ENCODE assay signal across 8 mouse cellular contexts in the genomic region with DNA sequence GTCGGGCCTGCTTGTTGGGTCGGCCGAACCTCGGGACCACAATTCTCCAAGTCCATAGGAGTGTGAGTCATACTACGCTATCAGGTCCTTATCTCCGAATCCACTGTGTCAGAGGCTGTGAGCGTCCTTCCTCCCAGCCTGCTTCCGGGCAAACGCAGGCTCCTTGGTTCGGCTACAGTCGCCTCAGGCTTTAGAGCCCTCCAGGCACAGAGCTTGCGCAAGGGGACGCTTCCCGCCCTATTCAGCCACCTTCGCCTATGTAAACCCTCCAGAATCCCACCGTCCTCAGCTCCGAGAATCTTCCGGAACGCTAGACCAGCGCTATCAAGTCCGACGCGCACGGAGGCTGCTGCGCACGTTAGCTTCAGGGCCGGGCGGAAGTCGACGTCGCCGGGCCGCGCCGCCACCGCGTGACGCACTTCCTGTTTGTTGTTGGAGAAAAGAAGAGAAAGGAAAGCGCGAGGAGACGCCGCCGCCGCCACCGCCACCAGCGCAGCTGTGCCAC. TPM values are rescaled to one million over a fixed set of nuclear protein-coding genes. Genes with fewer than 3 reads are reported as not detected.
A peak's percentile ranks its signal among the peaks of the same experiment; 100 is the strongest.
DNase-seq lines count a peak whose midpoint lies in the region; ATAC-seq and TF ChIP-seq lines count a peak whose summit lies in the region.

A gene (plus strand): TSS at position 132 of the 505 bp plus-strand sequence.
A gene (minus strand): TSS at position 380 of the 505 bp plus-strand sequence.

- peak; percentile 96 for ATAC-seq in erythroblast, adult 5-6 weeks (replicated peaks; ENCODE audit: low FRiP score, poor library complexity, severe bottlenecking)
- ATAC-seq in heart, embryonic 11.5 days (replicated peaks; ENCODE audit: insufficient number of reproducible peaks, low FRiP score, low TSS enrichment): peak; percentile 90
- ATAC-seq in kidney, embryonic 16.5 days (ENCODE audit: low FRiP score, low TSS enrichment): peak; percentile 96

- H3K9ac ChIP-seq in heart, embryonic 11.5 days (ENCODE audit: low read depth, low read length): peak within 1 kb of the TSS; percentile 91
- peak within 1 kb of the TSS; percentile 96 for H3K9ac ChIP-seq in kidney, embryonic 16.5 days (replicated peaks; ENCODE audit: low read length)
- H3K9ac ChIP-seq in liver, adult 2 months (ENCODE audit: low read depth, low read length): peak within 1 kb of the TSS; percentile 86

- DNase-seq in B cell, adult 2 months: peak; percentile 99
- peak; percentile 98 for DNase-seq in brain, adult 2 months (ENCODE audit: low read depth, low spot score)
- peak; percentile 79 for DNase-seq in liver, adult 2 months (ENCODE audit: extremely low read depth, low read depth, low spot score)
- DNase-seq in splenic B cell, adult 2 months (ENCODE audit: low read depth, low spot score): peak; percentile 95

- peak within 1 kb of the TSS; percentile 97 for H3K27ac ChIP-seq in heart, embryonic 11.5 days (ENCODE audit: low read depth, low read length)
- H3K27ac ChIP-seq in kidney, embryonic 16.5 days (ENCODE audit: low read length): peak within 1 kb of the TSS; percentile 97
- peak within 1 kb of the TSS; percentile 87 for H3K27ac ChIP-seq in liver, adult 2 months (replicated peaks; ENCODE audit: insufficient read depth, low read depth, low read length)

- TF ChIP-seq POLR2A in liver, adult 2 months (IDR thresholded peaks at IDR 0.05; ENCODE audit: extremely low read depth, insufficient read depth, low read length): peak; percentile 64; the same call in 1 of the 2 replicates
- TF ChIP-seq POLR2A in myocyte (IDR thresholded peaks at IDR 0.05; ENCODE audit: insufficient read length, low read depth): peak; percentile 83

- H3K9me3 ChIP-seq in heart, embryonic 11.5 days (replicated peaks; ENCODE audit: control insufficient read depth, low read length): no peaks in the 10 kb centered on the region
- no peaks in the 10 kb centered on the region for H3K9me3 ChIP-seq in kidney, embryonic 16.5 days (ENCODE audit: low read length)

- peak within 1 kb of the TSS; percentile 89 for H3K4me3 ChIP-seq in heart, embryonic 11.5 days (ENCODE audit: low read depth, low read length)
- H3K4me3 ChIP-seq in kidney, embryonic 16.5 days (ENCODE audit: low read length): peak within 1 kb of the TSS; percentile 98
- H3K4me3 ChIP-seq in liver, adult 2 months (ENCODE audit: insufficient read depth, low read depth, low read length): peak within 1 kb of the TSS; percentile 70
- peak within 1 kb of the TSS; percentile 98 for H3K4me3 ChIP-seq in myocyte

- H3K79me2 ChIP-seq in liver, adult 2 months (ENCODE audit: control insufficient read depth, insufficient read depth, low read length): peaks cover 22% of the 10 kb centered on the region
- H3K79me2 ChIP-seq in myocyte (ENCODE audit: control insufficient read depth, insufficient read depth): peaks cover 47% of the 10 kb centered on the region

- peak within 1 kb of the TSS; percentile 87 for H3K4me2 ChIP-seq in heart, embryonic 11.5 days
- peak within 1 kb of the TSS; percentile 79 for H3K4me2 ChIP-seq in kidney, embryonic 16.5 days (replicated peaks; ENCODE audit: low read depth, low read length)
- H3K4me2 ChIP-seq in myocyte (ENCODE audit: low read depth): peak within 1 kb of the TSS; percentile 83

- H3K36me3 ChIP-seq in heart, embryonic 11.5 days (ENCODE audit: control insufficient read depth, insufficient read depth, low read length): no peaks in the 10 kb centered on the region
- no peaks in the 10 kb centered on the region for H3K36me3 ChIP-seq in kidney, embryonic 16.5 days (ENCODE audit: insufficient read depth, low read length)
- no peaks in the 10 kb centered on the region for H3K36me3 ChIP-seq in liver, adult 2 months (ENCODE audit: control insufficient read depth, insufficient read depth, low read length)
- H3K36me3 ChIP-seq in myocyte (ENCODE audit: control insufficient read depth, insufficient read depth): no peaks in the 10 kb centered on the region
- no peaks in the 10 kb centered on the region for H3K36me3 ChIP-seq in splenic B cell, adult 2 months (ENCODE audit: control insufficient read depth, insufficient read depth, low read length, poor library complexity, severe bottlenecking)

- peak within 1 kb of the TSS; percentile 93 for H3ac ChIP-seq in myocyte (ENCODE audit: control insufficient read depth, insufficient read length)

- no peak for TF ChIP-seq CTCF in liver, adult 2 months (IDR thresholded peaks at IDR 0.05; ENCODE audit: low read depth, low read length)

- under 1% methylated on average over 46 of the region's 46 CpGs for WGBS in heart, embryonic 11.5 days (ENCODE audit: insufficient replicate concordance)
- whole genome bisulfite sequencing in kidney, embryonic 16.5 days: under 1% methylated on average over 46 of the region's 46 CpGs
- under 1% methylated on average over 46 of the region's 46 CpGs for WGBS in liver, adult 2 months

- H3K4me1 ChIP-seq in heart, embryonic 11.5 days (ENCODE audit: control insufficient read depth, insufficient read depth, low read length): peaks cover 21% of the 10 kb centered on the region
- H3K4me1 ChIP-seq in kidney, embryonic 16.5 days (ENCODE audit: insufficient read depth, low read length): peaks cover 29% of the 10 kb centered on the region
- peaks cover 13% of the 10 kb centered on the region for H3K4me1 ChIP-seq in liver, adult 2 months (ENCODE audit: control insufficient read depth, insufficient read depth, low read length)

- H3K27me3 ChIP-seq in heart, embryonic 11.5 days (ENCODE audit: control insufficient read depth, insufficient read depth, low read length): no peaks in the 10 kb centered on the region
- H3K27me3 ChIP-seq in kidney, embryonic 16.5 days (ENCODE audit: insufficient read depth, low read length): no peaks in the 10 kb centered on the region
- H3K27me3 ChIP-seq in liver, adult 2 months (ENCODE audit: control insufficient read depth, insufficient read depth, low read length): no peaks in the 10 kb centered on the region
- no peaks in the 10 kb centered on the region for H3K27me3 ChIP-seq in myocyte (ENCODE audit: control insufficient read depth, insufficient read depth, insufficient read length)
- no peaks in the 10 kb centered on the region for H3K27me3 ChIP-seq in splenic B cell, adult 2 months (ENCODE audit: control insufficient read depth, insufficient read depth, low read length, poor library complexity, severe bottlenecking)

TF ChIP-seq in myocyte, 11 proteins besides CTCF, POLR2A, EP300 and RAD21:
- TF ChIP-seq TCF3 (IDR thresholded peaks at IDR 0.05; ENCODE audit: insufficient read length, low read depth): no peak
- no peak for TF ChIP-seq REST (IDR thresholded peaks at IDR 0.05; ENCODE audit: insufficient read depth, insufficient read length)
- TF ChIP-seq POLR2AphosphoS2 (IDR thresholded peaks at IDR 0.05; ENCODE audit: insufficient read length, low read depth): peak; percentile 84
- TF ChIP-seq MAX (IDR thresholded peaks at IDR 0.05; ENCODE audit: low read depth): no peak
- no peak for TF ChIP-seq SRF (IDR thresholded peaks at IDR 0.05; ENCODE audit: control insufficient read depth, insufficient read length, low read depth)
- peak in 1 of 3 experiments; percentile 32 for TF ChIP-seq MYOD1 (IDR thresholded peaks at IDR 0.05; ENCODE audit: control insufficient read depth in 1 of 3, insufficient read length in 2 of 3, low read depth in 2 of 3)

RNA-seq across cellular contexts. Expression of the first gene that starts in this region (rescaled TPM):
- total RNA-seq in erythroblast, adult 5-6 weeks (2015; ENCODE audit: low replicate concordance): 182 and 214 TPM in 2 replicates
- total RNA-seq in erythroblast, adult 5-6 weeks (2017; ENCODE audit: low replicate concordance): 262 and 270 TPM in 2 replicates
- polyA plus RNA-seq in heart, embryonic 11.5 days (2014; fragmentation: Nextera tagmentation; extraction: Ambion mirVana): 110 and 115 TPM in 2 replicates
- 125 and 132 TPM in 2 replicates for polyA plus RNA-seq in kidney, embryonic 16.5 days (2015; fragmentation: Nextera tagmentation; extraction: Ambion mirVana)
- total RNA-seq in liver, adult 2 months (2014; rRNA removed): 113 and 163 TPM in 2 replicates
- 19.7 and 23.8 TPM in 2 replicates for polyA plus RNA-seq in liver, adult 2 months (2012; rRNA removed)
- polyA plus RNA-seq in myocyte (2012; fragmentation: generic; extraction: Trizol): 75.2 TPM

RNA-seq across cellular contexts. Expression of the second gene that starts in this region (rescaled TPM):
- total RNA-seq in erythroblast, adult 5-6 weeks (2015; ENCODE audit: low replicate concordance): not detected in 2 replicates
- total RNA-seq in erythroblast, adult 5-6 weeks (2017; ENCODE audit: low replicate concordance): not detected in 2 replicates
- not detected in 2 replicates for polyA plus RNA-seq in heart, embryonic 11.5 days (2014; fragmentation: Nextera tagmentation; extraction: Ambion mirVana)
- polyA plus RNA-seq in kidney, embryonic 16.5 days (2015; fragmentation: Nextera tagmentation; extraction: Ambion mirVana): not detected in 2 replicates
- total RNA-seq in liver, adult 2 months (2014; rRNA removed): 2.7 TPM in 1 of 2 replicates, not detected in the other
- not detected in 2 replicates for polyA plus RNA-seq in liver, adult 2 months (2012; rRNA removed)
- 0.40 TPM for polyA plus RNA-seq in myocyte (2012; fragmentation: generic; extraction: Trizol)

Comparison
In these comparisons a context has a peak if more than half of its experiments do, and no peak if none do; other contexts are left out.
1. Peak in every context shown above with its lines: DNase-seq, ATAC-seq, H3K4me3 ChIP-seq and H3K27ac ChIP-seq.